Mouse (Mus musculus): ENCODE data around the gene Pik3r5. TPM values are rescaled to one million over a fixed set of nuclear protein-coding genes. Genes with fewer than 3 reads are reported as not detected.

Gene Pik3r5
- polyA plus RNA-seq, 1 experiment: 0.69 TPM

GRCm38 (mm10) chr11:68502902-68503629 is 71.1 kb downstream of the Pik3r5 start, which contains the start of gene Pik3r6:
Gene Pik3r6 (plus strand): TSS chr11:68503019.
- Histone ChIP-seq H3K4me1 (ENCODE audit: control insufficient read depth, insufficient read depth, low read length) (no peaks in the 10 kb centered on the region), H3K27me3 (ENCODE audit: control insufficient read depth, insufficient read depth, low read length) (no peaks in the 10 kb centered on the region), H3K4me3 (ENCODE audit: control insufficient read depth, low read depth, low read length) (no peak within 1 kb of the TSS; the same call in 1 of the 2 replicates), H3K36me3 (ENCODE audit: control insufficient read depth, insufficient read depth, low read length) (no peaks in the 10 kb centered on the region), H3K27ac (ENCODE audit: control insufficient read depth, insufficient read depth, low read depth, low read length) (no peak within 1 kb of the TSS)
- TF ChIP-seq POLR2A (IDR thresholded peaks at IDR 0.05; ENCODE audit: control insufficient read depth, low read depth, low read length) (no peak), CTCF (IDR thresholded peaks at IDR 0.05; ENCODE audit: control insufficient read depth, insufficient read depth, insufficient replicate concordance, low read depth, low read length) (no peak)

- H3K4me3 ChIP-seq (ENCODE audit: control insufficient read depth, low read depth, low read length): no peak overlapping the region
- no peaks in the 10 kb centered on the region for H3K27me3 ChIP-seq (ENCODE audit: control insufficient read depth, insufficient read depth, low read length)
- TF ChIP-seq CTCF (IDR thresholded peaks at IDR 0.05; ENCODE audit: control insufficient read depth, insufficient read depth, insufficient replicate concordance, low read depth, low read length) (no peak), POLR2A (IDR thresholded peaks at IDR 0.05; ENCODE audit: control insufficient read depth, low read depth, low read length) (no peak)
- no peaks in the 10 kb centered on the region for H3K4me1 ChIP-seq (ENCODE audit: control insufficient read depth, insufficient read depth, low read length)
- H3K27ac ChIP-seq (ENCODE audit: control insufficient read depth, insufficient read depth, low read depth, low read length): no peak overlapping the region
- H3K36me3 ChIP-seq (ENCODE audit: control insufficient read depth, insufficient read depth, low read length): no peaks in the 10 kb centered on the region
Measured at GRCm38 (mm10) chr11:68504913-68505312, 73.0 kb downstream of the Pik3r5 start.

- H3K4me1 ChIP-seq (ENCODE audit: control insufficient read depth, insufficient read depth, low read length): no peaks in the 10 kb centered on the region
- H3K27ac ChIP-seq (ENCODE audit: control insufficient read depth, insufficient read depth, low read depth, low read length): no peak overlapping the region
- H3K36me3 ChIP-seq (ENCODE audit: control insufficient read depth, insufficient read depth, low read length): no peaks in the 10 kb centered on the region
- H3K27me3 ChIP-seq (ENCODE audit: control insufficient read depth, insufficient read depth, low read length): no peaks in the 10 kb centered on the region
- TF ChIP-seq CTCF (IDR thresholded peaks at IDR 0.05; ENCODE audit: control insufficient read depth, insufficient read depth, insufficient replicate concordance, low read depth, low read length): no peak
- TF ChIP-seq POLR2A (IDR thresholded peaks at IDR 0.05; ENCODE audit: control insufficient read depth, low read depth, low read length): no peak
- H3K4me3 ChIP-seq (ENCODE audit: control insufficient read depth, low read depth, low read length): no peak overlapping the region
Measured at GRCm38 (mm10) chr11:68507246-68507645, 75.3 kb downstream of the Pik3r5 start.

GRCm38 (mm10) chr11:68508619-68509018 is 76.7 kb downstream of the Pik3r5 start:
- TF ChIP-seq CTCF (IDR thresholded peaks at IDR 0.05; ENCODE audit: control insufficient read depth, insufficient read depth, insufficient replicate concordance, low read depth, low read length): no peak
- no peaks in the 10 kb centered on the region for H3K36me3 ChIP-seq (ENCODE audit: control insufficient read depth, insufficient read depth, low read length)
- no peaks in the 10 kb centered on the region for H3K4me1 ChIP-seq (ENCODE audit: control insufficient read depth, insufficient read depth, low read length)
- H3K4me3 ChIP-seq (ENCODE audit: control insufficient read depth, low read depth, low read length): no peak overlapping the region
- H3K27me3 ChIP-seq (ENCODE audit: control insufficient read depth, insufficient read depth, low read length): no peaks in the 10 kb centered on the region
- H3K27ac ChIP-seq (ENCODE audit: control insufficient read depth, insufficient read depth, low read depth, low read length): no peak overlapping the region

GRCm38 (mm10) chr11:68509194-68509593 is 77.3 kb downstream of the Pik3r5 start:
- no peaks in the 10 kb centered on the region for H3K36me3 ChIP-seq (ENCODE audit: control insufficient read depth, insufficient read depth, low read length)
- H3K27me3 ChIP-seq (ENCODE audit: control insufficient read depth, insufficient read depth, low read length): no peaks in the 10 kb centered on the region
- no peak for TF ChIP-seq CTCF (IDR thresholded peaks at IDR 0.05; ENCODE audit: control insufficient read depth, insufficient read depth, insufficient replicate concordance, low read depth, low read length)
- no peak for TF ChIP-seq POLR2A (IDR thresholded peaks at IDR 0.05; ENCODE audit: control insufficient read depth, low read depth, low read length)
- H3K4me1 ChIP-seq (ENCODE audit: control insufficient read depth, insufficient read depth, low read length): no peaks in the 10 kb centered on the region
- H3K27ac ChIP-seq (ENCODE audit: control insufficient read depth, insufficient read depth, low read depth, low read length): no peak overlapping the region
- H3K4me3 ChIP-seq (ENCODE audit: control insufficient read depth, low read depth, low read length): no peak overlapping the region

GRCm38 (mm10) chr11:68513969-68514368 is 82.0 kb downstream of the Pik3r5 start:
- Histone ChIP-seq H3K27me3 (ENCODE audit: control insufficient read depth, insufficient read depth, low read length) (no peaks in the 10 kb centered on the region), H3K36me3 (ENCODE audit: control insufficient read depth, insufficient read depth, low read length) (no peaks in the 10 kb centered on the region), H3K4me3 (ENCODE audit: control insufficient read depth, low read depth, low read length) (no peak overlapping the region), H3K27ac (ENCODE audit: control insufficient read depth, insufficient read depth, low read depth, low read length) (no peak overlapping the region), H3K4me1 (ENCODE audit: control insufficient read depth, insufficient read depth, low read length) (no peaks in the 10 kb centered on the region)
- no peak for TF ChIP-seq CTCF (IDR thresholded peaks at IDR 0.05; ENCODE audit: control insufficient read depth, insufficient read depth, insufficient replicate concordance, low read depth, low read length)
- no peak for TF ChIP-seq POLR2A (IDR thresholded peaks at IDR 0.05; ENCODE audit: control insufficient read depth, low read depth, low read length)

GRCm38 (mm10) chr11:68519362-68519761 is 87.4 kb downstream of the Pik3r5 start:
- Histone ChIP-seq H3K4me1 (ENCODE audit: control insufficient read depth, insufficient read depth, low read length) (no peaks in the 10 kb centered on the region), H3K36me3 (ENCODE audit: control insufficient read depth, insufficient read depth, low read length) (no peaks in the 10 kb centered on the region), H3K27ac (ENCODE audit: control insufficient read depth, insufficient read depth, low read depth, low read length) (no peak overlapping the region), H3K27me3 (ENCODE audit: control insufficient read depth, insufficient read depth, low read length) (no peaks in the 10 kb centered on the region), H3K4me3 (ENCODE audit: control insufficient read depth, low read depth, low read length) (no peak overlapping the region)
- TF ChIP-seq POLR2A (IDR thresholded peaks at IDR 0.05; ENCODE audit: control insufficient read depth, low read depth, low read length): no peak
- TF ChIP-seq CTCF (IDR thresholded peaks at IDR 0.05; ENCODE audit: control insufficient read depth, insufficient read depth, insufficient replicate concordance, low read depth, low read length): no peak
